18 mouse cellular contexts compared by ENCODE assay signal in genomic region chr3:33399321-33399720, GRCm38 (mm10).
DNase-seq lines count a peak whose midpoint lies in the region; ATAC-seq and TF ChIP-seq lines count a peak whose summit lies in the region.
"Had no signal": no experiment of that assay in that cellular context is flagged by ENCODE, and none has a peak within 500 bp of the region (broad histone marks: within the 10 kb centered on the region; RNA-seq: fewer than 3 reads in every experiment).

No protein-coding gene starts in this region.

- no peaks in the 10 kb centered on the region for H3K4me1 ChIP-seq in midbrain, embryonic 16.5 days (ENCODE audit: control insufficient read depth, insufficient read depth, low read length)
- no peaks in the 10 kb centered on the region for H3K4me1 ChIP-seq in thymus, adult 2 months (replicated peaks; ENCODE audit: control insufficient read depth, insufficient read depth, low read length)
- H3K4me1 ChIP-seq: hindbrain, embryonic 15.5 days; limb, embryonic 15.5 days had no signal

- TF ChIP-seq POLR2A in thymus, adult 2 months (IDR thresholded peaks at IDR 0.05; ENCODE audit: control insufficient read depth, extremely low read depth, insufficient read depth, low read length, poor library complexity) = no peak

- no peaks in the 10 kb centered on the region for H3K36me3 ChIP-seq in midbrain, embryonic 16.5 days (ENCODE audit: control insufficient read depth, insufficient read depth, low read length)
- no peaks in the 10 kb centered on the region for H3K36me3 ChIP-seq in thymus, adult 2 months (ENCODE audit: control insufficient read depth, insufficient read depth, low read length)
- H3K36me3 ChIP-seq: hindbrain, embryonic 15.5 days; limb, embryonic 15.5 days had no signal

- H3K27me3 ChIP-seq in midbrain, embryonic 16.5 days (ENCODE audit: control insufficient read depth, insufficient read depth, low read depth, low read length) = no peaks in the 10 kb centered on the region
- no peaks in the 10 kb centered on the region for H3K27me3 ChIP-seq in thymus, adult 2 months (ENCODE audit: control insufficient read depth, insufficient read depth, low read length)
- H3K27me3 ChIP-seq: hindbrain, embryonic 15.5 days; limb, embryonic 15.5 days had no signal

- H3K4me2 ChIP-seq in midbrain, embryonic 16.5 days (ENCODE audit: low read length) = no peak overlapping the region
- H3K4me2 ChIP-seq: hindbrain, embryonic 15.5 days; limb, embryonic 15.5 days had no signal

- H3K4me3 ChIP-seq in midbrain, embryonic 16.5 days (ENCODE audit: low read depth, low read length) = no peak overlapping the region
- no peak overlapping the region for H3K4me3 ChIP-seq in thymus, adult 2 months (ENCODE audit: control insufficient read depth, insufficient read depth, low read length)
- H3K4me3 ChIP-seq: hindbrain, embryonic 15.5 days; limb, embryonic 15.5 days had no signal

- H3K9me3 ChIP-seq in midbrain, embryonic 16.5 days (replicated peaks; ENCODE audit: control insufficient read depth, low read length, poor library complexity, severe bottlenecking) = no peaks in the 10 kb centered on the region
- H3K9me3 ChIP-seq: hindbrain, embryonic 15.5 days; limb, embryonic 15.5 days had no signal

- H3K9ac ChIP-seq in midbrain, embryonic 16.5 days (ENCODE audit: low read depth, low read length) = no peak overlapping the region
- H3K9ac ChIP-seq: hindbrain, embryonic 15.5 days; limb, embryonic 15.5 days had no signal

- H3K27ac ChIP-seq in midbrain, embryonic 16.5 days (ENCODE audit: low read length) = no peak overlapping the region
- no peak overlapping the region for H3K27ac ChIP-seq in thymus, adult 2 months (ENCODE audit: control insufficient read depth, insufficient read depth, low read length)
- H3K27ac ChIP-seq: hindbrain, embryonic 15.5 days; limb, embryonic 15.5 days had no signal

- 79% methylated on average over 8 of the region's 8 CpGs for WGBS in midbrain, embryonic 16.5 days
- 29% methylated on average over 8 of the region's 8 CpGs for WGBS in thymus, adult 2 months

- no peak for TF ChIP-seq CTCF in thymus, adult 2 months (IDR thresholded peaks at IDR 0.05; ENCODE audit: borderline replicate concordance, control insufficient read depth, extremely low read depth, insufficient read depth, low read length, poor library complexity)

- no peak for ATAC-seq in midbrain, embryonic 16.5 days

- DNase-seq in right cerebral cortex, adult 18-20 months = peak; percentile 74
- no peak for DNase-seq in right cerebral cortex, postnatal 14 days
- DNase-seq in frontal cortex, postnatal 25 days (ENCODE audit: low spot score in 2 of 2) = peak; percentile 29 to 31
- peak; percentile 34 to 63 for DNase-seq in left cerebral cortex, adult 8-10 months (ENCODE audit: low spot score in 2 of 2)
- DNase-seq in telencephalon, adult 2 months (ENCODE audit: low read depth, low spot score) = peak; percentile 88
- DNase-seq in thymus, adult 2 months = no peak
- DNase-seq: adrenal gland, postnatal 36 days; cerebellum, adult 9-11 months; heart, adult 18-20 months; kidney, adult 2 months; kidney, postnatal 4 days; lung, adult 18-20 months; lung, postnatal 4 days; midbrain, embryonic 14.5 days; thymus, postnatal 25 days had no signal

Comparison
In these comparisons a context has a peak if more than half of its experiments do, and no peak if none do; other contexts are left out.
1. DNase-seq: peak in right cerebral cortex, adult 18-20 months (single experiment), frontal cortex, postnatal 25 days (2 of 2), left cerebral cortex, adult 8-10 months (2 of 2) and telencephalon, adult 2 months (single experiment); none in right cerebral cortex, postnatal 14 days (single experiment) and thymus, adult 2 months (single experiment).